Mouse (Mus musculus): ENCODE measurements around the gene Sprr2j-ps. TPM values are rescaled to one million over a fixed set of nuclear protein-coding genes. Genes with fewer than 3 reads are reported as not detected.

Sprr2j-ps gene
- total RNA-seq (2015; ENCODE audit: low replicate concordance) (not detected in 2 replicates), total RNA-seq (2017; ENCODE audit: low replicate concordance) (not detected in 2 replicates)

DNA sequence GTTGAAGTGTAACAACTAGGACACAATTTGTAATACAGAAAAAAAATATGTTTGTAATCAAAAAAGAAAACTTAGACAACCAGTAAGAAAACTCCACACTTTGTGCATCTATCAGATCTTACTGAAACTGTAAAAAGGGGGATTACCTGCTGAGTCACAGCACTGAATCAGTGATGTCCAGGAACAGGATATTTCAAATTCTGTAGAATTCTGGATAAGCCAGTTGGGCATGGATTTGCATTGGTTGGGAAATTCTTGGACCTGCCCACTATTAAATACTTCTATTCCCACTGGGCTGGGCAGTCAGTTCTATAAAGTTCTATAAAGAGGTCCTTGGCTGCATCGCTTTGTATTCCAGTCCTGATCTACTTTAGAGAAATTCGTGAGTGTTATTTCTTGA, at the start of gene Sprr2j-ps:
Gene Sprr2j-ps, plus strand, starts transcription at position 301 of the 400 bp plus-strand sequence.
- no peak for ATAC-seq (replicated peaks; ENCODE audit: low FRiP score, poor library complexity, severe bottlenecking)

DNA sequence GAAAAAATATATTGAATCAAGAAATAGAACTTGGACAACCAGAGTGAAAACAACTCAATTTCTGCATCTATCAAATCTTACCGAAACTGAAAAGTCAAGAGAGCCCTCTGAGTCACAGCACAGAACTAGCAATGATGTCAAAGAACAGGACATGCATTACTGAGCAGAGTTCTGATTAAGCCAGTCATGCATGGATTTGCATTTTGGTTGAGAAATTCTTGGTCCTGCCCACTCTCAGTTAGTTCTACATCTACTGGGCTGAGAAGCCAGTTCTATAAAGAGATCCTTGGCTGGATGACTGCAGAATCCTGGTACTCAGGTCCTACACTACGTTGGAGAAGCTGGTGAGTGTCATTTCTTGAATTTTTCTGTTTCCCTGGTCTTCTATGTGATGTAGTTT, 44.3 kb upstream of the Sprr2j-ps start:
- no peak for ATAC-seq (replicated peaks; ENCODE audit: low FRiP score, poor library complexity, severe bottlenecking)

DNA sequence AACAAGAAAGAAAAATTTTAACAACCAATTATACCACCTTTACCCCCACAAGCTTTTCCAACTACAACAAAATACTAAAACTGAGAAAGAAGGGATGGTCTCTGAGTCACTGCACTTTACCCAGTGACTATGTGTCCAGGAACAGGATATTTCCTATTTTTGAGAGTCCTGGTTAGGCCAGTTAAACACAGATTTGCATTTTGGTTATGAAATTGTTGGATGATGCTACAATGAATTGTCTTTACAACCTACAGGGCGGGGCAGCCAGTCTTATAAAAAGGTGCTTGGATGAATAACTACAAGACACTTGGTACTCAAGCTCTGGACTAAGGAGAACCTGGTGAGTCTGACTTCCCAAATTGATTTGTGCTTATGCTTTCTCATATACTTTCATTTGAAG, 32.5 kb upstream of the Sprr2j-ps start, which contains the start of gene Sprr2h:
Gene Sprr2h, plus strand, starts transcription at position 301 of the 400 bp plus-strand sequence.
- no peak for ATAC-seq (replicated peaks; ENCODE audit: low FRiP score, poor library complexity, severe bottlenecking)

DNA sequence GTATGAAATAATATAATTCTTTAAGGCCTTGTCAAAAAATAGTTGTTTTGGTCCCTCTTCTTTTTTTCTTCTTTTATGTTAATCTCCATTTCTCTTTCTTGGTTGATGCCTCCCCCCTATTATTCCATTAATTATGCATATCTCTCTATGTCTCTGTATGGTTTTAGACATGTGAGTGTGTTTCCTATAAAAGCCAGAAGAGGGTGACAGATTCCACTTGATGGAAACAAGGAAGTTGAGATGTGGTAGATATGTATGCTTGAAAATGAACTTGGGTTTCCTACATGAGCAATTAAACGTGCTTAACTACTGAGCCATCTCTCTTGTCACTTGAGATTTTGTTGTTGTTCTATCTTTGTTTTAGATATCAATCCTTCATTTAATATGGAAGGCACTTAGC, 23.6 kb upstream of the Sprr2j-ps start:
- ATAC-seq (replicated peaks; ENCODE audit: low FRiP score, poor library complexity, severe bottlenecking): no peak

DNA sequence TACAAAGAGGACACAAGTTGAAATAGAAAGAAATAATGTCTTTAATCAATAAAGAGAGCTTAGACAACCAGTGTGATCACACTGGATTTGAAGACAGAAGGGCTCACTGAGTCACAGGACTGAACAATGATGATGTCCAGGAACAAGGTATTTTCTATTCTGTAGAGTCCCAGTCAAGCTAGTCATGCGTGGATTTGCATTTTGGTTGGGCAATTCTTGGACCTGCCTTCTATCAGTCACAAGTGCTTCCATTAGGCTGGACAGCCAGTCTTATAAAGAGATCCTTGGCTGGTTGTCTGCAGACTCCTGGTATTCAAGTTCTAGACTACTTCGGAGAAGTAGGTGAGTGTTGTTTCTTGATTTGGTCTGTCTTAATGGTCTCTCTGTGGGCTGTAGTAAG, 10.2 kb upstream of the Sprr2j-ps start, which contains the start of gene Sprr2i:
Gene Sprr2i, plus strand, starts transcription at position 301 of the 400 bp plus-strand sequence.
- ATAC-seq (replicated peaks; ENCODE audit: low FRiP score, poor library complexity, severe bottlenecking): no peak

DNA sequence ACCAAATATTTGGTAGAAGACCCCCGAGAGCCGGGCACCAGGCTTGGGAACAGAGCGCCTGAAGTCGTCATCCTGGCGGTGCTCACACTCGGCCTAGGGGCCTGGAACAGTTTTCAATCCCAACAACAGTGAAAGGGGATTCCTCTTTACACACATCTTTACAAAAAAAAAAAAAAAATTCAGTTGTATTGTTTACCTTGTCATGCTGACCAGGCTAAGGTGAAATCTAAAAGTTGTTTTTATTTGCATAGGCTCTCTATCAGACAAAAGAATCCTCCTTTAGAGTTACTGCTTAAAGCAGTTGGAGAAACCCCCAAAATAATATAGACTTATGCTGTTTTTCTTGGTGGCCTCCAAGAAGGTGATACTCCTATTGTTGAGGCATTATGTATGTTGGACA, 11.4 kb downstream of the Sprr2j-ps start, which contains the start of gene Gm9774:
Gene Gm9774, minus strand, starts transcription at position 101 of the 400 bp plus-strand sequence.
- ATAC-seq (replicated peaks; ENCODE audit: low FRiP score, poor library complexity, severe bottlenecking): no peak

DNA sequence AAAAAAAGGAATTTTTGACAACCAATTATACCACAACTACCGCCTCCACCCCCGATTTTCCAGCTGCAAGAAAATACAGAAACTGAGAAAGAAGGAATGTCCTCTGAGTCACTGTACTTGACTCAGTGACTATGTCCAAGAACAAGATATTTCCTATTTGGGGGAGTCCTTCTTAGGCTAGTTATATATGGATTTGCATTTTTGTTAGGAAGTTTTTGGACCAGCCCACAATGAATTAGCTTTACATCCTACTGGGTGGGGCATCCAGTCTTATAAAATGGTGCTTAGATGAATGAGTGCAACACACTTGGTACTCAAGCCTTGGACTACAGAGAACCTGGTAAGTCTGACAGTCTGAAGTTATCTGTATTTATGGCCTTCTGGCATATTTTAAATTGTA, 14.4 kb downstream of the Sprr2j-ps start, which contains the start of gene Sprr2k:
Gene Sprr2k, plus strand, starts transcription at position 301 of the 400 bp plus-strand sequence.
- no peak for ATAC-seq (replicated peaks; ENCODE audit: low FRiP score, poor library complexity, severe bottlenecking)

DNA sequence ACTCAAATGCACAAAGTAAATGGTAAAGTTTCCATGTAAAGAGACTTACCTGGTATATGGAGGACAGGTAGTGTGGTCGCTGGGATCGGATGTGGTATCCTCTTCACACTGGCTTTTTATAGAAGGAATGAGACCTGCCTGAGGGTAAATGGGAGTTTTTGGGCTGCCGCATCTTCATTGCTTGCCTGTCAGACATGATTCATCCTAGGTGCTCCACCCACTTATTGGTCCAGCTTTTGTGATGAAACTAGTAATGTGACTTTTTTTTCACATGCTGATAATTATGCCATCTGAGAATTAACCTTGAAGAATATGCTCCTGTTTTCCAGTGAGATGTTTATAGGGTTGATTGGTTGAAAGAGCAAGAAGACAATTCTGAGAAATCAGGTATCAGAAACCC, 20.8 kb downstream of the Sprr2j-ps start, which contains the start of gene Sprr1b:
Gene Sprr1b, minus strand, starts transcription at position 101 of the 400 bp plus-strand sequence.
- no peak for ATAC-seq (replicated peaks; ENCODE audit: low FRiP score, poor library complexity, severe bottlenecking)

DNA sequence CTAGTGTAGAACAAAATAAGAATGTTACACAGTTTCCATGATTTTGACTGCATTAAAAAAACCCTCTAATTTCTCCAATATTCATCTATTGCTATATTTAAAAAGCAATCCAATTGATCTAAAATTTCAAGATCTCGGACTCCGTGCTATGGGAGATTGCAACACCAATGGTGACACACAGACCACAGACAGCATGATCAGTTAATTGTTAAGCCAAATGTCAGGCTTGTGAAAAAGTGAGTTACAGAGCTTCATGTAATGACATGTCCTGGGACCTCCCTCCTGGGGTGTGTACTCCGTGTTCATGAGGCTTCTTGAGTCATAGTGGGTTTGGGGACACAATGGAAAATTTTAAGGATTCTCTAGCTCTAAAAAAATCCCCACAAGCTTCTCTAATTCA, 22.3 kb downstream of the Sprr2j-ps start:
- ATAC-seq (replicated peaks; ENCODE audit: low FRiP score, poor library complexity, severe bottlenecking): no peak

DNA sequence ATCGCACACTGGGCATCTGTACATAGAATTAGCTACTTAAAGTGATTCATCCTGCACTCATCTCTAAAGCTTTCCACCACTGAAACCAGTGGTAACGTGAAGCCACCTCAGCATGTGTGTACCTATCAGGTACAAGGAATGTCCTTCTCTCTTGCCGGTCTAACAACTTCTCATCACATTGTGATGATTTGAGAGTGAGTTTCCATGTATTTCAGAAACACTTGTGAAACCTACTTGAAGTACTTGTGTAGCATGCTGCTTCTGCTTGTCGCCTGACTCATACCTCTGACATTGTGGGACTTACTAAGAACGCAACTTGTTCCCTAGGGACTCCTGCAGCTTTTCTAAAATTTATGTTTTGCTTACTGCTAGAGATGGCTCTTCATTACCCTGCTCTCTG, 37.3 kb downstream of the Sprr2j-ps start:
- no peak for ATAC-seq (replicated peaks; ENCODE audit: low FRiP score, poor library complexity, severe bottlenecking)

DNA sequence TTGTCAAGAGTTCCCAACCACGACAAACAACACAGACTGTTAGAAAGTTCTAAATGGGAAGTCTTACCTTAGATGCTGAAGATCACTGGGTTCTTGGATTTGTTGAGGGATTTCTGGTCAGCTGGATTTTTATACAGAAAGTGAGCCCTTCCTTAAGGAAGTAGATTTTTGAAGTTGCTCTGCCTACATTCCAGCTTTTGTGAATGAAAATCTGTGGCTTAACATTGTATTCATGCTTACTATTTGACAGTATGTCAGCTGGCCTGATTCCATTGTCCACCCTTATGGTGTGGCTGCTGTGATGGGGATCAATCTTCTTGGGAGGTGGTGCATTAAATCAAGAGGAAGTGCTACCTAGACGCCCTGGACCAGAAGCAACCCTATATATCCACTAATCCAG, 40.7 kb downstream of the Sprr2j-ps start, which contains the start of gene Sprr3:
Gene Sprr3, minus strand, starts transcription at position 101 of the 400 bp plus-strand sequence.
- no peak for ATAC-seq (replicated peaks; ENCODE audit: low FRiP score, poor library complexity, severe bottlenecking)

DNA sequence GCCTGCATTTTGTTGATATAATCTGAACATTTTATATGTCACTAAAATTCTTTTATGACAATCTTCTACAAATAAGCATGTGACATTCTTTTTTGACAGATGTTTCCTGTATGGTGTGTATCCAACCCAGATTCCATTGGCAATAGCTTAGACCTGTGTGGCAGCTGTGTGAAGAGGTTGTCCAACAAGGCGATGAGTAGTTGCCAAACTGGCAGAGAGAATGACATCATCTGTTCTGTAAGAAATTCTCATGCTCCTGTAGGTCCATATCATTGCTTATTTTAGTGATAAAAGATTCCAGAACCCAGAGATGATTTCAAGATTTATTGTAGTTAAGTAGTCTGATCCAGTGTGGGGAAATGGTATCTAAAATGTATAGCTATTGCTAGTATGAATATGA, 48.7 kb downstream of the Sprr2j-ps start:
- ATAC-seq (replicated peaks; ENCODE audit: low FRiP score, poor library complexity, severe bottlenecking): no peak

DNA sequence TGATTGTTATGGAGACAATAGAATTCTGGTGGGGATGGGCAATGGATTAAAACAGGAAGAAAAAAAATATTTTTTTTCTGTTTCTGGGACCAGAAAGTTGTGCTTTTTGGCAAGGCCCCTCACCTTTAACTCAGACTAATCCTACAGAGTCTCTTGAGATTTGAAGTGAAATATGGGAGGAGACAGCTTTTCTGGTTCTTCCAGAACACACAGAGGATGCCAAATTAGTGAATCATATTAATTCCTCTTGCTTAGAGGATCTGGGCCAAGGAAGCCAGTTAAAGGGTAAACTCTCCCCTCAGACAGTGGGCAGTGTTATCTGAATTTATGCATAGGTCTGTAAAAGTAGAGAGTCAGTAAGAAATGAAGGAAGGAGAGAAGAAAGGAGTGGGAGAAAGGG, 49.5 kb downstream of the Sprr2j-ps start:
- no peak for ATAC-seq (replicated peaks; ENCODE audit: low FRiP score, poor library complexity, severe bottlenecking)

Other genes with a start within 250 kb of the Sprr2j-ps start
- not detected in 2 replicates for gene Sprr2a1, start 202.3 kb upstream of the Sprr2j-ps start, total RNA-seq (2015; ENCODE audit: low replicate concordance)
- gene Sprr2a1, start 202.3 kb upstream of the Sprr2j-ps start, total RNA-seq (2017; ENCODE audit: low replicate concordance): not detected in 2 replicates
- gene Sprr2a2, start 202.2 kb upstream of the Sprr2j-ps start, total RNA-seq (2015; ENCODE audit: low replicate concordance): not detected in 2 replicates
- gene Sprr2a2, start 202.2 kb upstream of the Sprr2j-ps start, total RNA-seq (2017; ENCODE audit: low replicate concordance): 0.77 TPM in 1 of 2 replicates, not detected in the other
- gene Sprr2a3, start 132.7 kb upstream of the Sprr2j-ps start, total RNA-seq (2015; ENCODE audit: low replicate concordance): not detected in 2 replicates
- gene Sprr2a3, start 132.7 kb upstream of the Sprr2j-ps start, total RNA-seq (2017; ENCODE audit: low replicate concordance): not detected in 2 replicates
- gene Sprr2b, start 101.5 kb upstream of the Sprr2j-ps start, total RNA-seq (2015; ENCODE audit: low replicate concordance): not detected in 2 replicates
- gene Sprr2b, start 101.5 kb upstream of the Sprr2j-ps start, total RNA-seq (2017; ENCODE audit: low replicate concordance): not detected in 2 replicates
- not detected in 2 replicates for gene Sprr2d, start 78.9 kb upstream of the Sprr2j-ps start, total RNA-seq (2015; ENCODE audit: low replicate concordance)
- not detected in 2 replicates for gene Sprr2d, start 78.9 kb upstream of the Sprr2j-ps start, total RNA-seq (2017; ENCODE audit: low replicate concordance)
- gene Sprr2e, start 65.9 kb upstream of the Sprr2j-ps start, total RNA-seq (2015; ENCODE audit: low replicate concordance): not detected in 2 replicates
- gene Sprr2e, start 65.9 kb upstream of the Sprr2j-ps start, total RNA-seq (2017; ENCODE audit: low replicate concordance): not detected in 2 replicates
- gene Sprr2f, start 52.9 kb upstream of the Sprr2j-ps start, total RNA-seq (2015; ENCODE audit: low replicate concordance): not detected in 2 replicates
- not detected in 2 replicates for gene Sprr2f, start 52.9 kb upstream of the Sprr2j-ps start, total RNA-seq (2017; ENCODE audit: low replicate concordance)
- not detected in 2 replicates for gene Sprr2h, start 32.4 kb upstream of the Sprr2j-ps start, total RNA-seq (2015; ENCODE audit: low replicate concordance)
- not detected in 2 replicates for gene Sprr2h, start 32.4 kb upstream of the Sprr2j-ps start, total RNA-seq (2017; ENCODE audit: low replicate concordance)
- not detected in 2 replicates for gene Sprr2i, start 10.1 kb upstream of the Sprr2j-ps start, total RNA-seq (2015; ENCODE audit: low replicate concordance)
- not detected in 2 replicates for gene Sprr2i, start 10.1 kb upstream of the Sprr2j-ps start, total RNA-seq (2017; ENCODE audit: low replicate concordance)
- 2.1 and 8.6 TPM in 2 replicates for gene Gm9774, start 11.3 kb downstream of the Sprr2j-ps start, total RNA-seq (2015; ENCODE audit: low replicate concordance)
- 2.3 and 3.0 TPM in 2 replicates for gene Gm9774, start 11.3 kb downstream of the Sprr2j-ps start, total RNA-seq (2017; ENCODE audit: low replicate concordance)
- gene Sprr2k, start 14.5 kb downstream of the Sprr2j-ps start, total RNA-seq (2015; ENCODE audit: low replicate concordance): not detected in 2 replicates
- gene Sprr2k, start 14.5 kb downstream of the Sprr2j-ps start, total RNA-seq (2017; ENCODE audit: low replicate concordance): not detected in 2 replicates
- gene Sprr1b, start 20.7 kb downstream of the Sprr2j-ps start, total RNA-seq (2015; ENCODE audit: low replicate concordance): not detected in 2 replicates
- gene Sprr1b, start 20.7 kb downstream of the Sprr2j-ps start, total RNA-seq (2017; ENCODE audit: low replicate concordance): not detected in 2 replicates
- gene Sprr3, start 40.6 kb downstream of the Sprr2j-ps start, total RNA-seq (2015; ENCODE audit: low replicate concordance): not detected in 2 replicates
- gene Sprr3, start 40.6 kb downstream of the Sprr2j-ps start, total RNA-seq (2017; ENCODE audit: low replicate concordance): not detected in 2 replicates
- gene Sprr1a, start 67.8 kb downstream of the Sprr2j-ps start, total RNA-seq (2015; ENCODE audit: low replicate concordance): not detected in 2 replicates
- gene Sprr1a, start 67.8 kb downstream of the Sprr2j-ps start, total RNA-seq (2017; ENCODE audit: low replicate concordance): not detected in 2 replicates
- not detected in 2 replicates for gene Sprr4, start 82.4 kb downstream of the Sprr2j-ps start, total RNA-seq (2015; ENCODE audit: low replicate concordance)
- not detected in 2 replicates for gene Sprr4, start 82.4 kb downstream of the Sprr2j-ps start, total RNA-seq (2017; ENCODE audit: low replicate concordance)
- not detected in 2 replicates for gene 2310046K23Rik, start 116.4 kb downstream of the Sprr2j-ps start, total RNA-seq (2015; ENCODE audit: low replicate concordance)
- gene 2310046K23Rik, start 116.4 kb downstream of the Sprr2j-ps start, total RNA-seq (2017; ENCODE audit: low replicate concordance): not detected in 2 replicates
- not detected in 2 replicates for gene Ivl, start 155.7 kb downstream of the Sprr2j-ps start, total RNA-seq (2015; ENCODE audit: low replicate concordance)
- gene Ivl, start 155.7 kb downstream of the Sprr2j-ps start, total RNA-seq (2017; ENCODE audit: low replicate concordance): 0.39 TPM in 1 of 2 replicates, not detected in the other
- gene Smcp, start 170.9 kb downstream of the Sprr2j-ps start, total RNA-seq (2015; ENCODE audit: low replicate concordance): not detected in 2 replicates
- gene Smcp, start 170.9 kb downstream of the Sprr2j-ps start, total RNA-seq (2017; ENCODE audit: low replicate concordance): not detected in 2 replicates
- not detected in 2 replicates for gene 2210017I01Rik, start 189.4 kb downstream of the Sprr2j-ps start, total RNA-seq (2015; ENCODE audit: low replicate concordance)
- not detected in 2 replicates for gene 2210017I01Rik, start 189.4 kb downstream of the Sprr2j-ps start, total RNA-seq (2017; ENCODE audit: low replicate concordance)
- not detected in 2 replicates for gene Lce6a, start 203.6 kb downstream of the Sprr2j-ps start, total RNA-seq (2015; ENCODE audit: low replicate concordance)
- not detected in 2 replicates for gene Lce6a, start 203.6 kb downstream of the Sprr2j-ps start, total RNA-seq (2017; ENCODE audit: low replicate concordance)
- gene Lce1a1, start 230.2 kb downstream of the Sprr2j-ps start, total RNA-seq (2015; ENCODE audit: low replicate concordance): not detected in 2 replicates
- gene Lce1a1, start 230.2 kb downstream of the Sprr2j-ps start, total RNA-seq (2017; ENCODE audit: low replicate concordance): not detected in 2 replicates
- gene Lce1b, start 238.8 kb downstream of the Sprr2j-ps start, total RNA-seq (2015; ENCODE audit: low replicate concordance): not detected in 2 replicates
- gene Lce1b, start 238.8 kb downstream of the Sprr2j-ps start, total RNA-seq (2017; ENCODE audit: low replicate concordance): not detected in 2 replicates

Data from erythroid progenitor cell, adult 5-6 weeks (primary cell).